Mouse (Mus musculus) lung, adult 2 months (tissue): ENCODE results near the gene Gde1. TPM values are rescaled to one million over a fixed set of nuclear protein-coding genes. Genes with fewer than 3 reads are reported as not detected.

Source experiments
- DNase-seq: peaks from one replicate; pipeline ENCODE4 v3.0.0; 2022
- H3K4me1 ChIP-seq: fragments of 200-500 bp; 2 replicates; pipeline ENCODE4 v1.6.1; 2011; ENCODE audit warnings: low read length; ENCODE audit not compliant: control insufficient read depth, insufficient read depth
- H3K4me3 ChIP-seq: fragments of 200-500 bp; replicated peaks from 2 replicates; pipeline ENCODE3; 2011; ENCODE audit warnings: low read depth, mild to moderate bottlenecking, control low read depth, low read length; ENCODE audit errors: extremely low read depth
- CTCF ChIP-seq: fragments of 200-500 bp; IDR thresholded peaks from 2 replicates; pipeline ENCODE4 v1.5.1; 2011; ENCODE audit warnings: mild to moderate bottlenecking, low read length, control low read depth; ENCODE audit not compliant: insufficient read depth
- POLR2A ChIP-seq: fragments of 200-500 bp; IDR thresholded peaks from 2 replicates; pipeline ENCODE4 v1.6.1; 2011; ENCODE audit warnings: low read depth, mild to moderate bottlenecking, control low read depth, low read length, borderline replicate concordance; ENCODE audit errors: extremely low read depth
- WGBS: fragments of 180-500 bp; shearing (Covaris S2); methylation state at CpG from one replicate; pipeline ENCODE4 v1.1.7; 2018; 5-methylcytosine and 5-hydroxymethylcytosine counted together
- polyA plus RNA-seq: library from polyadenylated mRNA; depleted of rRNA; stranded (reverse); fragments of >200 nt; gene quantifications from 2 replicates; pipeline ENCODE4 v1.2.3, GENCODE M21; 2012

Gene Gde1
- polyA plus RNA-seq, 1 experiment = 307 TPM

DNA sequence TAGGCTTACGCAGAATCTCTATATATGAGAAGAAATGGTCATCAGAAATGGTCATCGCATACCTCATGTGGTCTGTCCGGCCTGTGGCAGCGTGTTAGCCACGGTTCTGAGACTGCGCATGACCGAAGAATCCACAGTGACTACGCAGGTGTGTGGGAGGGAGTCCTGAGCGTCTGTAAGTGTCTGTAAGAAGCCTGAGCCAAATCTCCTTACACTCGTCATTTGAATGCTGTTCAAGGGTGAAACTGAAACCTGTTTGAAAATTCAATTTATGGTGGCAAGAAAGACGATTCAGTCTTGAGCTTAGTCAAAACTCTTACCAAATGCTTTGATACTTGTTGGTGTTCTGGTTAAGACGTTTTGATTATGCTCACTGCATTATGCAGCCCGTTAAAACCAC is 27.6 kb upstream of the Gde1 start:
- no peaks in the 10 kb centered on the region for H3K4me1 ChIP-seq
- no peak for DNase-seq
- no peak for TF ChIP-seq POLR2A
- H3K4me3 ChIP-seq = no peak overlapping the region
- 95% methylated on average over 13 of the region's 13 CpGs for WGBS

DNA sequence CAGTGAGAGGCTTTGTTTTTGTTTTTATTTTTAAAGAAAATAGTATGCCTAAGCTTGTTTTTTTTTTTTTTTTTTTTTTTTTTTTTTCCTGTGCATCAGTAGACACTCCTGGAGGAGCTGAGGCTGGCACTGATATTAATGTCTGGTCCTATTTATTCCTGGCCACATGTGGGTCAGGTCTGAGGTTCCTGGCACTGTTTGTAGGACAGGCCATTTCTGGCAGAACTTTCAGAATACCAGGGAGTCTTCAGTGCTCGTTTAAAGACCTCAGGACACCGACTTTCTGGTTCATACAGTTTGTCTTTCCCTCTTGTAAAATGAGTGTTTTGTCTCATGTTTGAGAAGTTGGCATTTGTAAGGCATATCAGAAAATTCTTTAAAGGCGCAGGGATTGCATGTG is 26.2 kb upstream of the Gde1 start:
- 85% methylated on average over 3 of the region's 3 CpGs for WGBS
- no peak for TF ChIP-seq CTCF
- no peak for TF ChIP-seq POLR2A
- H3K4me1 ChIP-seq = no peaks in the 10 kb centered on the region
- no peak for DNase-seq
- no peak overlapping the region for H3K4me3 ChIP-seq

DNA sequence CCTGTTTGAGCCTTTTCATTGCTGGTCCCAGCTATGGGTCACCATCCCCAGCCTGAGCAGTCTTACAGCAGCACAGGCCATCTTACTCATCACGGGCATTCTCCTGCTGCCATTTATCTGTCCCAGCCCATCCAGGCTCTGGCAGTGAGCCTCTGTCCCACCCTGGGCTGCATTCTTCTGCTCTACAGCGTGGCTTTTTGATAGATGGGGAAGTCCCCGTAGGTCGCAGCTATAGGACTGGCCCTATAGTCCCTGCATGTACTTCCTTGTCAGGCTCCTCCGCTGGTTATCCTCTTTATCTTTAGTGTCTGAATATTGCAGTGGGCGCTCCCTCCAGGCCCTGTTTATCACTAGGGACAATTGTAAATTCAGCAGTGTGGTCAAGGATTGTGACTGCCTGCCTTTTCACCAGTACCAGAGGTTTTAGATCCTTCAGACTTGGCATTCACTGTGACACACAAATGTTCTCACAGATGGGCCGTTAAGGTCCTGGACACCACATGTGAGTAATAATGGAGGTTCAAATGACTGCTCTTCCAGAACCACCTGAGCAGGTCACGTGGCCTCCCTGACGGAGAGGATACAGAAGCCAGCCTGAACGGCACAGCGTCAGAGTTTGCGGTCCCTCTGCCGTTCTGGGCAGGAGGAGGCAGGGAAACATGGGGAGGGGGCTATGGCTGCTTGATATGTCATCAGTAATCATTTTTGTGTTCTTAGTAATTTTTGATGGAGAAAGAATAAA is 23.4 kb upstream of the Gde1 start:
- WGBS = 92% methylated on average over 13 of the region's 13 CpGs
- H3K4me3 ChIP-seq = no peak overlapping the region
- TF ChIP-seq POLR2A (no peak), CTCF (no peak)
- H3K4me1 ChIP-seq = peaks cover 3% of the 10 kb centered on the region; the same call in 1 of the 2 replicates
- no peak for DNase-seq

DNA sequence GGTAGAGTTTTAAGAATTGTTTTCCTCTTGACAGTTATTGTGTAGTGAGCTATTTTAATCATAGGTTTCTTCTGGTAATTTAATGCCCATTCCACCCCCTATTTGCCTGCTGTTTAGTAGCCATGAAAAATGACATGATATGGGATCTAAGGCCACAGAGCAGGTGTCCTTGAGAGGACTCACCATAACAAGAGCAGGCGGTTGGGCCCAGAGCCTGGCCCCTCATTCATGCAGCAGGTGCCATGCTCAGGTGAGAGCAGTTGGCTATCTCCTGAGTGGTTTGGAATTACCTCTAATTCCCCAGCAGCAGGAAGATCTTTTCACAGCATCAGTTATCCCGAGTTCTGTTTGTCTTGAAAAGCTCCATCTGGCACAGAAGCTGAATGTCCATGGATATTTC is 19.9 kb upstream of the Gde1 start:
- 75% methylated on average over 2 of the region's 2 CpGs for WGBS
- peaks cover 3% of the 10 kb centered on the region; the same call in 1 of the 2 replicates for H3K4me1 ChIP-seq
- DNase-seq = no peak
- H3K4me3 ChIP-seq = no peak overlapping the region
- TF ChIP-seq POLR2A = no peak
- no peak for TF ChIP-seq CTCF

DNA sequence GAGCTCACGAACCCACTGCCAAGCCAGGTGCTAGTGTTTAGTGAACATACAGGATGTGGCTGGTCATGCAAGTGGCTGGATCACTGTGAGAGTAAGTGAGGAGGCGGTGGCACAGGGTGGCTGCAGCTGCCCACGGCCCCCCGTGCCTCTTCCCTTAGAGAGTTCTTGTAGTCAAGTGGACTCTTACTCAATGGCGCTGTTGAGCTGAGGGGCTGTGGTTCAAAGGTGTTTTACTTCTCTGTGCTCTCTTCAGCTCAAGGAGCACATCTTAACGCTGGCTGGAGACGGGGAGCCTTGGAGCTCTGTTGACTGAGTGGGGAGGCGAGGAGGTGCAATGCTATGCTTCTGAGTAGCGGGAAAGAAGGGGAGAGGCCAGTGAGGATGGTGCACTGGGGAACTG is 18.3 kb upstream of the Gde1 start:
- H3K4me1 ChIP-seq = peaks cover 3% of the 10 kb centered on the region; the same call in 1 of the 2 replicates
- peak; percentile 70 for DNase-seq
- no peak overlapping the region for H3K4me3 ChIP-seq
- 79% methylated on average over 9 of the region's 9 CpGs for WGBS
- TF ChIP-seq CTCF = no peak
- TF ChIP-seq POLR2A = no peak

DNA sequence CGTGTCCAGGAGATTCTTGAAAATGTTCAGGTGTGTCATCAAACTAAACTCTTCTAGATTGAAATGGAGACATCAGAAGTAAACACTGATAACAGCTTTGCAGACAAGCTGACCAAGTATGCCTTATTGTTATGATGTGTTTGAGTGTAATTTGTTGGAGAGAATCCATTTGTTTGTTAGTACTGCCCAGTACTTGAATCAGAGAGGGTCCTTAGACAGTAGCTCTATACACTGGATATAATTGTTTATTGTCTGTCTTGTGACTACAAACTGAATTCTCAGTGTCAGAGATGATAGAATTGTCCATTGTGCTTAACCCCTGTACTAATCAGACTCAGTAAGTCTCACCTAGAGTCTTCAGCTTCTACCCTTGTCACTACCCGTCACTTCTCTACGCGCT is 12.5 kb upstream of the Gde1 start:
- no peak for DNase-seq
- 90% methylated on average over 4 of the region's 4 CpGs for WGBS
- TF ChIP-seq CTCF = no peak
- no peak for TF ChIP-seq POLR2A
- Histone ChIP-seq H3K4me3 (no peak overlapping the region), H3K4me1 (no peaks in the 10 kb centered on the region)

DNA sequence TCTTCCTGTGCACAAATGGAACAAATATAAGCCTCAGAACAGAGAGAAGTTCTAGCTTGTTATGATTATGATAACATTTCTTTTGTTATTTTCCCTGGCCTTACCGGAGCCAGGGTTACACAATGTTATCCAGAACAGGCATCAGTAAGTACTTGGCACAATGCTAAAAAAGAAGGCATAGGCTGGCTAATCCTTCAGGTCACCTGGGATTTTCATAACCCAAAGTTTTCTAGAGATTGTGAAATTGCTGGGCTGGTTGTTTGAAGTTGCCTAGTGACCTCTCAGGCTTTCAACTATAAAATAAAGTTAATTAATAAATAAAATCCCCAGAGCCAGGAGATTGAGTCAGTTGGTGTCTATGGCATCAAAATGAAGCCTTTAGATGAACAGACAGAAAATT is 9.3 kb upstream of the Gde1 start:
- 0 out of 2 replicates have a peak, but pooled peaks cover 3% of the 10 kb centered on the region for H3K4me1 ChIP-seq
- 48% methylated on average over 1 of the region's 1 CpGs for WGBS
- no peak for DNase-seq
- no peak for TF ChIP-seq CTCF
- no peak for TF ChIP-seq POLR2A
- H3K4me3 ChIP-seq = no peak overlapping the region

DNA sequence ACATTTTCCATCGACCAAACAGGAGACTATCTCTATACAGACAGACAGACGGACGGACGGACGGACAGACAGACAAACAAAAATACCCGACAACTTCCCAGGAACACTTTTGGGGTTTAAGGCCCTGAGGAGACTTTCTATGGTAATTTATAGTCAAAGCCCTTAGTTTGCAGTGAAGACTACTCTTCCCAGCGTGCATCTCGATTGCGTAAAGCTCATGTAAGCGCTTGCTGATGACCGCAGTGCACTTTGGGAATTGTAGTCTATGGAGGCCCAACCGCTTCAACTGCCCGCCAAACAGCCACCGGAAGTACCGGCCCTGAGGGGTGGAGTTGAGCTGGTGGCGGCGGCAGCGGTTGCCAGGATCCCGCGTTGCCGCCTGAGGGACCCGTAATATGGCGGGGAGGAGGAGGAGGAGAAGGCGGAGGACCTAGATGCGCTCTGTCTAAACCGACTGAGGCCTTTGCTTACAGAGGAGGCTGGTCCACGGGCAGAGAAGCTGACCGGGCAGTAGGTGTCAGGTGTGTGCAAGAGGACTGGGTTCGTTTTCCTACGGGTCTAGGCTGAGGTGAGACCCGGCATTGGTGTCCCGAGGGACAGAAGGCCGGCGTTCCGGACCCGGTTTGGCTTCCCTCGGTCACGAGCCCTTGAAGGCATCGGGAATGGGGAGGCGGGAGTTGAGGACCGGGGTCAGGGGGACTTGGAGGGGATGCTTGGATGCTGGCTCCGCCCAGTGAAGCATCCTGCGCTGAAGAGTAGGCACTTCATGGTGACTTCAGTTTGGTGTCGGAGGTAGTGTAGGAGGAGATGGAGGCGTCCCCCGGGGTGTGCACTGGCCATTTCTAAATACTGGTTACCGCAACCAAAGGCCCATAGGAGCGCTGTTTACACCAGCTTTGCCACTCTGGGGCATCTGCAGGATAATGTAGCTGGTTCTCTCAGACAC is 6.9 kb upstream of the Gde1 start, which contains the start of gene Ccp110:
Gene Ccp110 (plus strand): TSS at position 325 of the 946 bp plus-strand sequence.
- Histone ChIP-seq H3K4me3 (peak within 1 kb of the TSS; percentile 74), H3K4me1 (0 out of 2 replicates have a peak, but pooled peaks cover 3% of the 10 kb centered on the region)
- 1% methylated on average over 48 of the region's 48 CpGs for WGBS
- DNase-seq = peak; percentile 88
- TF ChIP-seq POLR2A = peak; percentile 48; the same call in 1 of the 2 replicates
- no peak for TF ChIP-seq CTCF

DNA sequence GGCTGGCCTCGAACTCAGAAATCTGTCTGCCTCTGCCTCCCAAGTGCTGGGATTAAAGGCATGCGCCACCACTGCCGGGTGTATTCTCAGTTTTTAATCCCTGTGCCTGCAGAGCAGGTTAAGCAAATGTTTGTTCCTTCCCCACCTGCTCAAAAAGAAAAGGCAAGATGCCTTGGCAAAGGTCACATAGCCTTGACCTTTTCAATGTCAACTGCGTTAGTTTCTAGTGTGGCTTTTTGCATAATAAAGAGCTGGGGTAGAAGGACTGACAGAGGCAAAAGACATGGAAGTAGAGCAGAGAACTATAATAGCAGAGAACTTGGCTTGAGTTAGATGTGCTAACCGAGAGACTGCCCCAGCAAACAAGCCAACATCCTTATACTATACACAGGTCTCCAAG is 5.2 kb upstream of the Gde1 start:
- TF ChIP-seq POLR2A (no peak), CTCF (no peak)
- DNase-seq = no peak
- 74% methylated on average over 5 of the region's 5 CpGs for WGBS

DNA sequence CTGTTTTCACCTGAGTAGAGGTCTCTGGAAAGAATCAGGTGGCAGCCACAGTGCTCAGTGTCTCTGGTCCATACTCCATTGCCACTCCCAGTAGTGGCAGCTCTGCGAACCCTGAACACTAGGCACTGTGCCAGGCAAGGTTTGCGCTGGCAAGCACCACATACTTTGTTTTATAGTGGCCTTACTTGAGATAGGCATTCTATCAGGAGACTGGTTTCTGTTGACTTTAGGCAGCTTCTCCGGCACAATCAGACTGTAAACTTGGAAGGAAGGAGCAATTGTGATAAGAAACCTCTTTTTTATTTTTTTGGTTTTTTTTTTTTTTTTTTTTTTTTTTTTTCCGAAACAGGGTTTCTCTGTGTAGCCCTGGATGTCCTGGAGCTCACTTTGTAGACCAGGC is 2.4 kb upstream of the Gde1 start:
- no peak for DNase-seq
- WGBS = 52% methylated on average over 4 of the region's 4 CpGs
- Histone ChIP-seq H3K4me3 (no peak overlapping the region), H3K4me1 (peaks cover 7% of the 10 kb centered on the region)
- TF ChIP-seq CTCF (no peak), POLR2A (no peak)

More for the DNA sequence above, 5.2 kb upstream of the Gde1 start:
- H3K4me3 ChIP-seq = no peak overlapping the region
- H3K4me1 ChIP-seq = peaks cover 8% of the 10 kb centered on the region; the same call in 1 of the 2 replicates
